Mouse (Mus musculus) hindbrain, embryonic 10.5 days (tissue): ENCODE measurements at regions not wholly inside any gene's neighbourhood (a gene's known extent, or its start where the extent isn't known, plus 50 kb on each side); places are given as distances from the start of the nearest gene placed in this dataset.
A peak's percentile ranks its signal among the peaks of the same experiment; 100 is the strongest.

ENCODE experiments used
- DNase-seq: peaks from one replicate; pipeline ENCODE4 v3.0.0-alpha.2; 2017; ENCODE audit warnings: low spot score
- H3K27ac ChIP-seq: fragments of 300-500 bp; sonication (generic); 2 replicates; pipeline ENCODE4 v1.5.1; 2016; ENCODE audit warnings: mild to moderate bottlenecking, moderate library complexity
- H3K27me3 ChIP-seq: fragments of 300-500 bp; sonication (generic); 2 replicates; pipeline ENCODE4 v1.6.1; 2016; ENCODE audit warnings: mild to moderate bottlenecking; ENCODE audit not compliant: poor library complexity, insufficient read depth, severe bottlenecking
- H3K36me3 ChIP-seq: fragments of 300-500 bp; sonication (generic); 2 replicates; pipeline ENCODE4 v1.6.1; 2016; ENCODE audit warnings: mild to moderate bottlenecking, moderate library complexity
- H3K4me1 ChIP-seq: fragments of 300-500 bp; sonication (generic); replicated peaks from 2 replicates; pipeline ENCODE4 v1.6.1; 2016; ENCODE audit warnings: mild to moderate bottlenecking
- H3K4me3 ChIP-seq: fragments of 300-500 bp; sonication (generic); 2 replicates; pipeline ENCODE4 v1.5.1; 2016; ENCODE audit warnings: mild to moderate bottlenecking, moderate library complexity
- H3K9me3 ChIP-seq: fragments of 300-500 bp; sonication (generic); 2 replicates; pipeline ENCODE4 v1.6.1; 2016; ENCODE audit warnings: mild to moderate bottlenecking, moderate library complexity
- WGBS: fragments of 180-500 bp; shearing (Covaris S2); methylation state at CpG from one replicate; pipeline ENCODE4 v1.1.7; 2016; 5-methylcytosine and 5-hydroxymethylcytosine counted together

DNA sequence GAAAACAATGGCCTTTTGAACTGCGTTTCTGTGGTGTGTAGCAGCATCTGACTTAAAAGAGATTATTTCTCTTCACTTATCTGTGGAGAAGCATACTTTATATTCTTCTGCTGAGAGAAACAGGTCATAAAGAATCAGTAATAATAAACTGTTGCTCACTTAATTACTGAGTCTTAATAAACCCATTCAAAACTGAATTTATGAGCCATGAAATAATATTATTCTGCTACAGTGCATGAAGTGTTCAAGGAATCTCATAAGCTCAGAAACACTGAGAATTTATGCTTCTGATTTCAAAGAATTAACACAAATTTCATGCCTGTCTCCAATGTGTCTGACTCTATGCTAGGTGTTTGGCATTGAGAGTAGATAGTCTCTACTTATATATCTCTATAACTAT is 597.0 kb upstream of the Slit2 start:
- Histone ChIP-seq H3K27ac (no peak overlapping the region), H3K4me1 (no peaks in the 10 kb centered on the region), H3K4me3 (no peak overlapping the region), H3K27me3 (no peaks in the 10 kb centered on the region), H3K9me3 (no peaks in the 10 kb centered on the region), H3K36me3 (no peaks in the 10 kb centered on the region)
- 23% methylated on average over 1 of the region's 1 CpGs for WGBS
- no peak for DNase-seq

DNA sequence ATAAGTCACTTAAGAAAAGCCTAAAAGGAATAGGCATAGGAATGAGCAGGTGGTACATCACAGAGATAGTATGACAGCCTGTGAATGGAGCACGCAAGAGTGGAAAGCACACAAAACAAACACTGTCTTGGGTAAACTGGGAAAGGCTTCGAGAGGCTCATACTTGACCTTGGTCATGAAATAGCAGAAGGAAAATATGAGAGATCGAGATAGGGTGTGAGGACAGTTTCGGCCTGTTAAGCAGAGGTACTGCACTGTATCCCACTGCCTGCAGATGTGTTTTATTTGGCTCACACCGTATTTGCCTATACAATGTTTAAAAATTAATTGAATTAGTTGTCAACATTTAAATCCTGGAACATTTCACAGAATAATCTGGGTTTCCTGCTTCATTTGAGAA is 596.2 kb upstream of the Slit2 start:
- H3K9me3 ChIP-seq: no peaks in the 10 kb centered on the region
- no peak for DNase-seq
- H3K36me3 ChIP-seq: no peaks in the 10 kb centered on the region
- no peak overlapping the region for H3K27ac ChIP-seq
- WGBS: 91% methylated on average over 5 of the region's 5 CpGs
- H3K4me1 ChIP-seq: no peaks in the 10 kb centered on the region
- no peak overlapping the region for H3K4me3 ChIP-seq
- H3K27me3 ChIP-seq: no peaks in the 10 kb centered on the region

DNA sequence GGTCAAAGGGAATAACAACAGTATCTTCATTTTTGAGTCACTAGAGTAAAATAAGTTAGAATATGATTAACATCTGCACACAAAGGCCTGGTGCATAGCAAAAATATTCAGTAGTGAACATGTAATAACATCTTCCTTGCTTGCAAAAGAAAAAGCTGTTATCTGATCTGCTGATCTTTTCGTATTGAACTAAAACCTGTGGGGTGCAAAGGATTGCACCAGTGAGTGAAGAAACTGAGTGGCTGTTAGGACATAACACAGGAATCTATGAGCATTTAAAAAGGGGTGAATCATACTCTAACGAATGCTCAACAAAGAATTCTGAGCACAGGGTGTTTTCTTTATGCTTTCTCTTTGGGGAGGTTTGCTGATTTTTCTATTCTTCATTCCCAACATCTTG is 592.2 kb upstream of the Slit2 start:
- no peaks in the 10 kb centered on the region for H3K27me3 ChIP-seq
- H3K36me3 ChIP-seq: no peaks in the 10 kb centered on the region
- no peak for DNase-seq
- no peak overlapping the region for H3K27ac ChIP-seq
- no peaks in the 10 kb centered on the region for H3K9me3 ChIP-seq
- H3K4me1 ChIP-seq: no peaks in the 10 kb centered on the region
- no peak overlapping the region for H3K4me3 ChIP-seq
- 75% methylated on average over 2 of the region's 2 CpGs for WGBS

DNA sequence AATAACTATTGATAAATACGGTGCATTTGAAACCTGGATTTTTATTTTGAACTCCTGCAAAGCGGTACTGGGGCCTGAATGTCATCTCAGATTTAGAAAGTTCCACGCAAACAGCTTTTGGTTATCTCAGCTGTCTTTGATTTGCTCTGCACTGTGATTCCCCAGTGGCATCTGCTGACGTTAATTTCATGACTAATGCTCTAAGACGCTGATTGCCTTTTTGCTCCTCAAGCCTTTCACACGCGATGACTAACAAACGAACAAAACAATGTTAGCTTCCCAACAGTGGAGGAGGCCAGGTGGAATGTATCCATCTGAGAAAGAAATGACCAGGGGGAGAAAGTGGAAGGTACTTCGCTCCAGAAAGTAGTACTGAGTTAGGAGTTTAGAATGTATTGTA is 586.1 kb upstream of the Slit2 start:
- 75% methylated on average over 9 of the region's 9 CpGs for WGBS
- Histone ChIP-seq H3K9me3 (no peaks in the 10 kb centered on the region), H3K27ac (no peak overlapping the region), H3K4me3 (no peak overlapping the region), H3K27me3 (no peaks in the 10 kb centered on the region), H3K36me3 (no peaks in the 10 kb centered on the region), H3K4me1 (no peaks in the 10 kb centered on the region)
- no peak for DNase-seq

DNA sequence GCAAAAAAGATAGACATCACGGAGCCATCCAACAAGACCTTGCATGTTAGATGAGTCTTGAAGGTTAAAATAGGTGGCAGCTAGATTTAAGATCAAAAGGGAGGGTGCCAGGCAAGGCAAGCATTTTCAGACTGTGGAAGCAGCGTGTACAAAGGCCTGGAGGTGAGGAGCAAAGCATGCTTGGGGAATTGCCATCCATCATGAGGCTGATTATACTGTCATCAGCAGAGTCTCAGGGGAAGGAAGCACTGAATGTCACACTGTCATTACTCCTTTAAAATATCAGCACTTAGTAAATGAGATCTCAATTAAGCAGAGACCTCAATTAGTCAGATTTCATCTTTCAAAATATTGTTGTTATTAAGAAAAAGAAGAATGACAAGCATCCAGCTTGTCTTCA is 561.0 kb upstream of the Slit2 start:
- Histone ChIP-seq H3K27me3 (no peaks in the 10 kb centered on the region), H3K36me3 (no peaks in the 10 kb centered on the region), H3K9me3 (no peaks in the 10 kb centered on the region), H3K4me3 (no peak overlapping the region), H3K27ac (no peak overlapping the region), H3K4me1 (0 out of 2 replicates have a peak, but pooled peaks cover 4% of the 10 kb centered on the region)
- no peak for DNase-seq
- 55% methylated on average over 2 of the region's 2 CpGs for WGBS

DNA sequence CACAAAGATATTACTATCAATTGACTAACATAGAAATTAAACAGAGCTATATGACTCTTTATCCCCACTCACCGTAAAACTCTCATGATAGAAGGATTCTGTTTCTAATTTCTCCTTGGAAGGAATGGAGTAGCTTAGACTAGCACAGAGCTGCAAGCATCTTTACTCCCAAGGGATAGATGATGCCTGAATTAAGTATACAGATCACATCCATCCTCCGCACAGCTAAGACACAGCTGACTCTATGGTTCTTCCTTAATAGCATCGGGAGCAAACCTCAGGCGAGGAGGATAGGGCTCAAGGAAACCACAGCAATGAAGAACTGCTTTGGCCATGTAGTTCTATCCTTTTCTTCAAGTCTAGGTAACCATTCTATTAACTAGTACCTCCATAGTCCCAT is 556.9 kb upstream of the Slit2 start:
- Histone ChIP-seq H3K27ac (no peak overlapping the region), H3K27me3 (no peaks in the 10 kb centered on the region), H3K4me3 (no peak overlapping the region), H3K36me3 (no peaks in the 10 kb centered on the region), H3K9me3 (no peaks in the 10 kb centered on the region), H3K4me1 (0 out of 2 replicates have a peak, but pooled peaks cover 4% of the 10 kb centered on the region)
- no peak for DNase-seq
- 79% methylated on average over 4 of the region's 4 CpGs for WGBS

DNA sequence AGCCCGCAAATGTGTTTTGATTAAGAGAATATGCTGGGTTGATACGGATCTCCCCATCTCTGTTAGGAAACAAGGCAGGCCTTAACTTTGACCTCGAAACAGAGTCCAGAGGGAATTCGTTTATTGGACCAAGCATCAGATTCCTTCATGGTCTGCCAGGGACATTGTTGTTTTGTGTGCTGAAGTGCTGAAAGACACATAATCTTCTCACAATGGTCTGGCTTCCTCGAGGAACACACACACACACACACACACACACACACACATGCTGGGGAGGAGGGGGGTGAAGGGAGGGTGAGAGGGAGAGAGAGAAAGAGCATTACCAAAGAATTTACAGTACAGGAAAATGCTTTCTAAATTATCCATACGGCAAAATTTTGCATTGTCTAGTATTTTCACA is 556.5 kb upstream of the Slit2 start:
- DNase-seq: no peak
- WGBS: 59% methylated on average over 6 of the region's 6 CpGs
- H3K36me3 ChIP-seq: no peaks in the 10 kb centered on the region
- no peak overlapping the region for H3K27ac ChIP-seq
- no peaks in the 10 kb centered on the region for H3K27me3 ChIP-seq
- no peaks in the 10 kb centered on the region for H3K9me3 ChIP-seq
- H3K4me1 ChIP-seq: peaks cover 7% of the 10 kb centered on the region
- H3K4me3 ChIP-seq: no peak overlapping the region

DNA sequence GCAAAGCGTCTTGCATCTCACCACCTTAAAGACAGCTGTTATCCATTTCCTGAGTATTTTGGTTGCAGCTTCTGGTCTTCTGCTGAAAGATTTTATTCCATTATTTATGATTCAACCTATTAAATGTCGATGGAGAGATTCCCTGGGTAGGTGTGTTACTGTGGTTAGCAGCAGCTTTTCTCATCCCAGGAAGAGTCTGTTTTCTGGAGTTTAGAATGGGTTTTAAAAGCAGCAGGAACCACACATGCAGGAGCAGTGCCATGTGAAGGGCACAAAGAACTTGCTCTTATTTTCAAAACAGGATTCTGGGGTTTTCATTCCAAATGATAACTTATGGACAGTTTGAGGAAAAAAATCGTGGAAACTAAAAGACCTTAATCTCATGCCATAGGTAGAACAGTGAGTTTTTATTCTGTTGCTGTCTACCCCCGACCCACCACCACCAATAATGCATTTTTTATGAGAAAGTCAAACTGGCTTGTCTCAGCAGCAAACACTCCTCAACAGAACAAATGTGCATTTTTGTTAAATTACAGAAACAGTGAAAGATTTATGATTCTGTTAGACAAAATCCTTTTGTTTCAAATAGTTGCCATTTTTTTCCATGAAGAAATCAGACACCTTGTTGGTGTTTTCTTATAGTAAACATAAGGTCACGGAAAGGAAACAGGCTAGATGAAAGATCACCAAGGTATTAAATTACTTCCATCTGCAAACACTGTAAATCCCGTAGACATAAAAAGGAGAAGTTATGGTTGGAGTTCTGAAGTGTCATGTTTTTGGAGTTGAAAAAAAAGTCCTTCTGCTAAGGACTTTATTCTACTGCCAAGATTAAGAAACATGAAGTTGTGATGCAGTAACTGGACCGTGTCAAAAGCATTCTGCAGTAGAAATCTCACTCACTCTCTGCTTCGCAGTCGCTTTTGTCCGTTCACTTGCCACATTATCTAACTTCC is 553.4 kb upstream of the Slit2 start:
- Histone ChIP-seq H3K9me3 (no peaks in the 10 kb centered on the region), H3K27me3 (no peaks in the 10 kb centered on the region), H3K27ac (no peak overlapping the region), H3K36me3 (no peaks in the 10 kb centered on the region), H3K4me3 (no peak overlapping the region), H3K4me1 (peaks cover 15% of the 10 kb centered on the region)
- WGBS: 74% methylated on average over 10 of the region's 10 CpGs
- no peak for DNase-seq

DNA sequence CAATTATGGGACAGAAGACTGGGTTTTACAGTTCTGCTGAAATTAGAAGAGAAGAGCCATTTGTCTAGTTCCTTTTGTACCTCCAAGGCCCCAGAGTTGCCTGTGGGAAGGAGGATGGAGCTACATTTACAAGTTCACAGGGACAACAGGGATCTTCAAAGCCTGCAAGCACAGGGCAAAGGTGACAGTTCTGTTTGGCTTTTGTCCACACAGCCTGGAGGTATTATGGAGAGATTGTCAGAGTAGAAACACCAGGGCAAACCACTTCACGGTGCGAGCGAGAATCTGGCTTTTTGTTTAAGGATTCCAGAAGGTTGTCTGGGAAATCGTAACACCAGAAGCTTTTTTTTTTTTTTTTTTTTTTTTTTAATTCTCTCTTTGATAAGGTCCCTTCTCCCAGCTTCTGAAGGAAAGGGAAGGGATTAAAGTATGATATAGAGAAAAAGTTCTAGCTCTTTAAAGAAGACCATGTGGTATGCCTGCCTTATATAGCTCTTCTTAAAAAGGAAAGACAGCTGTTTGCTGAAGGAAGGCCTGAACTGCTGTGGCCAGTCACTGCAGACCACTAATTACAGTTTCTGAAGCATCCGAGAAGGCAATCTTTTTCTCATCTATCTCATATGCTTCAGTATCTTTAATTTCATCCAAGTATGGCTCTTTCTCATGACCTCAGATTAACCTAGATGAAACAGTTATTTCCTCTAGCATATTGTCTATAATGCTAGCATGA is 551.2 kb upstream of the Slit2 start:
- Histone ChIP-seq H3K4me1 (peaks cover 11% of the 10 kb centered on the region), H3K36me3 (no peaks in the 10 kb centered on the region), H3K27me3 (no peaks in the 10 kb centered on the region), H3K27ac (peak overlapping the region; percentile 50), H3K9me3 (no peaks in the 10 kb centered on the region), H3K4me3 (no peak overlapping the region)
- 21% methylated on average over 5 of the region's 5 CpGs for WGBS
- DNase-seq: peak; percentile 28

DNA sequence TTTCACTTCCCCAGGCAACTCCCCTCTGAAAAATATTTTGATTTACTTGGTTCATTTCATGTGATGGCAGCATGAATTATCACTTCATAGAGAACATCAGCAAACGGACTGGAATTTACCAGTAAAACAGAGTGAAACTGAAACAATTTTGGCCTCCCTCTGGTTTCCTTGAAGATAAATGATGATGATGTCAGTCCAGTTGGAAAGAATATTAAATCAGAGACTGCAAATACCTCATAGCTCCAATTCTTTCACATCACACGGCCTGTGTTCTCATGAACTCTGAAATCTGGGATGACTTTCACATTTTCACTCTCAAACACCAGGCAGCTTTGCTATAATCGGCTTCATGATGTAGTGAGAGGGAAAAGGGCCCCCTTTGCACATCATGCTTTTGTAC is 546.5 kb upstream of the Slit2 start:
- WGBS: 87% methylated on average over 3 of the region's 3 CpGs
- H3K9me3 ChIP-seq: no peaks in the 10 kb centered on the region
- H3K4me1 ChIP-seq: peaks cover 8% of the 10 kb centered on the region
- no peak overlapping the region for H3K4me3 ChIP-seq
- no peak overlapping the region for H3K27ac ChIP-seq
- H3K27me3 ChIP-seq: no peaks in the 10 kb centered on the region
- H3K36me3 ChIP-seq: no peaks in the 10 kb centered on the region
- DNase-seq: no peak

DNA sequence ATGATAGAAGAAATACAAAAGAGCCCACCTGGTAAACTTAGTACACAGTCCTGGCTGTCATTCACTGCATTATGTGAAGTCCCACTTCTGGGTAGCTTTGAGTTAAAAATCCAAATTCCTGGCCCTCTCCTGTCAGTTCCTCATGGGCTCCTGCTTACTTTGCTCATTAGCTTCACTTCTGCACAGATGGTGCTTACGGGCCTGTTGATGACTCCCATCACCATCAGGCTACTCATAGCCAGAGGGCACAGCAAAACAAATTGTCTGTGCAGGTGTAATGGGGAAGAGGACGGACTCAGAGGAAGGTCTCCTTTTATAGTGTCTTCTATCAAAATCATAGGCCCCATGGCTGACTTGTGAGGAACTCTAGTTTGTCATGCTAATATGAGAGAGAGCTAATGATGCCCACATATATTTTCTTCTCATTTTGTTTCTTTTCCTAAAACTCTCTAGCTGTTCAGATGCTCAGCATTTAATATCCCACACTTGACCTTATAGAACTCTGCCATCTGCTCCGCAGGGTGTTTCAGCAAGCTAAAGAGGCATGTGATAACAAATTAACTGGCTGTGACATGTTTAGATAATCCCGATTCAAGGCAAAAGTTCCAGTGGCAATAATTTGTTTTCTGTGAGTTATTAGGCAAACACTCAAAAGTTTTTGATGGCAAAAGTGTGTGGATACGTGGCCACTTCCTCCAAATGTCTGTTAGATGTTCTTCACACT is 536.5 kb upstream of the Slit2 start:
- H3K9me3 ChIP-seq: no peaks in the 10 kb centered on the region
- H3K27me3 ChIP-seq: no peaks in the 10 kb centered on the region
- WGBS: 72% methylated on average over 5 of the region's 5 CpGs
- DNase-seq: no peak
- no peaks in the 10 kb centered on the region for H3K36me3 ChIP-seq
- no peak overlapping the region for H3K4me3 ChIP-seq
- no peaks in the 10 kb centered on the region for H3K4me1 ChIP-seq
- H3K27ac ChIP-seq: no peak overlapping the region

DNA sequence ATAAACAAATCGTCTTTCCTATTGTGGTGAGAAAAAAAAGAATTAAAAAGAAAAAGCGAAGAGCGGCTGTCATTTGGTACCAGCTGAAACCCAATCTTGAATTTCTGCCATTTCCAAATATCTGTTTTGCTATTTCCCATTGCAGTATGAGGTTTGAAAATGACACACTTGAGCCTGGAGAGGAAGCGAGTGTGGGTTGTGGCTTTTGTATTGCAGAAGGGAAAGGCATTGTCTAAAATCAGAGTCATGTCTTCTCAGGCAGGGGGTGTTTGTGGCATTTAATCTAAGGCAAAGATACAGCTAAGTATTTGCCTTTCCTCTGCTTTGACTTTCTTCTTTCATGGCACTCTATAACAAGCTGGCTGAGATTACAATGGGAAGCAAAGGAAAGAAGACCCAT is 518.1 kb upstream of the Slit2 start:
- Histone ChIP-seq H3K9me3 (no peaks in the 10 kb centered on the region), H3K27ac (no peak overlapping the region)

DNA sequence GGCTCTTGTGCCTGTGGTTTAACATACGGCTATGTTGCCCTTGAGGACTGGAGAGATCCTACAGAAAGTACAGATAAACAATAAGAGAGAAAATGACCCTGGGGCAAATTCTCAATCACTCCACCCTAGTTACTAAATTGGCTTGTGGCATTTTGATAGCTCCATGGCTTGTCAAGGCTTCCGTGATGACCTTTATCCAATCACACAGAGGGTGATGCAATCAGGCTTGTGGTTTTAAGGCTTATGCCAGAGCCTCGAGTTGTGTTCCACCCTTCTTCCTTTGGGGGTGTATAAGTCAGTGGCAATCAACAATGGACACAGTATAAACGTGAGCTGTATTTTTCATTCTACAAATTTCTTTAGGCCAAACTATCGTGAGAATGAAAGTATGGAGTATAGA is 513.5 kb upstream of the Slit2 start:
- H3K27ac ChIP-seq: no peak overlapping the region
- no peak for DNase-seq
- no peaks in the 10 kb centered on the region for H3K27me3 ChIP-seq
- no peaks in the 10 kb centered on the region for H3K36me3 ChIP-seq
- H3K4me3 ChIP-seq: no peak overlapping the region
- WGBS: 83% methylated on average over 5 of the region's 5 CpGs
- peaks cover 5% of the 10 kb centered on the region for H3K4me1 ChIP-seq
- H3K9me3 ChIP-seq: no peaks in the 10 kb centered on the region

More for the DNA sequence above, 518.1 kb upstream of the Slit2 start:
- 91% methylated on average over 4 of the region's 4 CpGs for WGBS
- H3K27me3 ChIP-seq: no peaks in the 10 kb centered on the region
- H3K4me1 ChIP-seq: no peaks in the 10 kb centered on the region
- no peaks in the 10 kb centered on the region for H3K36me3 ChIP-seq
- H3K4me3 ChIP-seq: no peak overlapping the region
- no peak for DNase-seq
